Mouse (Mus musculus) gastrocnemius, postnatal 36 days (tissue): Measurements from ENCODE around the gene Gm3239. TPM values are rescaled to one million over a fixed set of nuclear protein-coding genes. Genes with fewer than 3 reads are reported as not detected.
A peak's percentile ranks its signal among the peaks of the same experiment; 100 is the strongest.
"Not testable (repeated sequence)": the region's sequence is repeated elsewhere in the genome, so short reads cannot be mapped to it uniquely, and the experiment has no call there.

Experiments
- DNase-seq, 2 experiments: peaks; one replicate each; pipeline ENCODE4 v3.0.0; 2022
- intact Hi-C: fragments of 180-260 bp; cut with DNase I; formaldehyde crosslinking; loops from one replicate; pipeline ENCODE4 v1.15.1; 2025
- long read RNA-seq, 2 experiments: library from polyadenylated mRNA; stranded (forward); transcript quantifications; one replicate each; pipeline ENCODE4 v2.0.0; 2021
- total RNA-seq, 2 experiments: library from RNA; stranded (reverse); gene quantifications; 2 replicates each; pipeline ENCODE4 v1.2.3; 2021

Gm3239 gene
- not detected for total RNA-seq
- long read RNA-seq, experiment 1 = 0 reads
- long read RNA-seq, experiment 2 = 0 reads

- DNase-seq, intact Hi-C loops: not testable (repeated sequence)
Measured at GRCm38 (mm10) chr14:4663892-4664291, at the start of gene Gm3239. Gene Gm3239 (plus strand): TSS chr14:4664192.

GRCm38 (mm10) chr14:4632052-4632451, 31.9 kb upstream of the Gm3239 start, which contains the start of gene Gm8159:
Gene Gm8159 (plus strand): TSS chr14:4632352.
- DNase-seq, intact Hi-C loops: not testable (repeated sequence)

GRCm38 (mm10) chr14:4649309-4649708, 14.7 kb upstream of the Gm3239 start:
- intact Hi-C loops = not testable (repeated sequence)
- DNase-seq = peak in 1 of 2 experiments; percentile 8

- intact Hi-C loops = not testable (repeated sequence)
Measured at GRCm38 (mm10) chr14:4650324-4650723, 13.7 kb upstream of the Gm3239 start.

GRCm38 (mm10) chr14:4708938-4709337, 44.9 kb downstream of the Gm3239 start, which contains the start of gene Gm7876:
Gene Gm7876 (plus strand): TSS chr14:4709238.
- DNase-seq, intact Hi-C loops: not testable (repeated sequence)

More at GRCm38 (mm10) chr14:4650324-4650723, 13.7 kb upstream of the Gm3239 start:
- DNase-seq = peak in 1 of 2 experiments; percentile 9

Other genes starting within 250 kb of the Gm3239 start
- gene Gm3164, start 248.7 kb upstream of the Gm3239 start, total RNA-seq = under 1 TPM in 1 of 2 experiments, not detected in 1; 0.26 TPM
- gene Gm3173, start 233.2 kb upstream of the Gm3239 start, total RNA-seq = not detected
- gene Gm3182, start 182.4 kb upstream of the Gm3239 start, total RNA-seq = not detected
- gene Gm3047, start 108.8 kb upstream of the Gm3239 start, total RNA-seq = not detected
- gene Gm8159, start 31.8 kb upstream of the Gm3239 start, total RNA-seq = not detected
- gene Gm7876, start 45.0 kb downstream of the Gm3239 start, total RNA-seq = not detected
- not detected for gene Gm3252, start 62.6 kb downstream of the Gm3239 start, total RNA-seq
- gene Gm9602, start 112.1 kb downstream of the Gm3239 start, total RNA-seq = not detected
- not detected for gene Gm3269, start 173.9 kb downstream of the Gm3239 start, total RNA-seq
- gene Gm3264, start 191.4 kb downstream of the Gm3239 start, total RNA-seq = under 1 TPM in 1 of 2 experiments, not detected in 1; 0.89 TPM
- gene Gm3278, start 228.2 kb downstream of the Gm3239 start, total RNA-seq = not detected